Mouse (Mus musculus): ENCODE results near the gene Elane. TPM values are rescaled to one million over a fixed set of nuclear protein-coding genes. Genes with fewer than 3 reads are reported as not detected.
"Not testable (repeated sequence)": the region's sequence is repeated elsewhere in the genome, so short reads cannot be mapped to it uniquely, and the experiment has no call there.

Gene Elane
- polyA plus RNA-seq, 1 experiment from 2014 or later, result 11.1 TPM

DNA sequence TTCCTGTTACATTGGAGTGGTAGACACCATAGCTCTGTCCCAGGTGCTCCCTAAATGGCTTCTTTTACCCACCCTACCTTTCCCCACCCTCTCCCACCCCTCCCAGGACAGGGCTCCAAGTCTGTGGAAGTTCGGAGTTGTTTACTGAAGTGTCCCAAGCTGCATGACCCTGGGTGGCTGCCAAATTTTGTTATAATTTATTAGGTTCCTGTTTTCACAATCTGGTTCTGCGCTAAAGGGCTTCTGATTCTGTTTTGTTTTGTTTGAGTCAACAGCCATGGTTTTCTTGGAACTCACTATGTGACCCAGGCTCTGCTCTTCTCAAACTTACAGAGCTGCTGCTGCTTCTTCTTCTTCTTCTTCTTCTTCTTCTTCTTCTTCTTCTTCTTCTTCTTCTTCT, 3.3 kb downstream of the Elane start:
- H3K4me1 ChIP-seq, result no peaks in the 10 kb centered on the region
- H3K4me2 ChIP-seq, result no peak overlapping the region
- 0 out of 2 replicates have a peak, but pooled peaks cover 4% of the 10 kb centered on the region for H3K27me3 ChIP-seq (replicated peaks)
- ATAC-seq (ENCODE audit: insufficient read depth, low FRiP score, low read depth), result no peak
- H3K9ac ChIP-seq, result no peak overlapping the region
- 43% methylated on average over 2 of the region's 2 CpGs for WGBS
- H3K36me3 ChIP-seq, result 0 out of 2 replicates have a peak, but pooled peaks cover 4% of the 10 kb centered on the region
- H3K9me3 ChIP-seq, result no peaks in the 10 kb centered on the region
- H3K27ac ChIP-seq, result no peak overlapping the region
- no peak overlapping the region for H3K4me3 ChIP-seq (replicated peaks)

DNA sequence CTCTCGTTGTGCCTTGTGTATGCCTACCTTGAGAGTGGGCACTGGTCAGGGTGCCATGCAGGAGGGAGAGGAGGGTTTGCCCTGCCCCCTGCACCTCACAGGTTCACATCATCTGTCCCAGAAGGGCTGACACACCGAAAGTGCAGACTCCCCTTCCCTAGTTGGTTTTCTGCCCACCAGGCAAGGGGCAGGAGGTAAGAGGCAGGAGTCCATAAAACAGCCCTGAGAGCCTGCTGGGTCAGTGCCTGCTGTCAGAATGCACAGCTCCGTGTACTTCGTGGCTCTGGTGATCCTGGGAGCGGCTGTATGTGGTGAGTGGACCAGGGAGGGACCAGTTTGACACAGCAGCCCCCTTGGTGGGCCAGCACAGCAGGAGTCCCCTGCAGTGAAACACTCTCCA, 4.6 kb downstream of the Elane start, which contains the start of gene Cfd:
Cfd (plus strand) TSS at position 184 of the 400 bp plus-strand sequence.
- H3K27me3 ChIP-seq (replicated peaks), result 0 out of 2 replicates have a peak, but pooled peaks cover 4% of the 10 kb centered on the region
- 0 out of 2 replicates have a peak, but pooled peaks cover 7% of the 10 kb centered on the region for H3K36me3 ChIP-seq
- H3K9ac ChIP-seq, result no peak within 1 kb of the TSS
- no peak for ATAC-seq (ENCODE audit: insufficient read depth, low FRiP score, low read depth)
- no peak within 1 kb of the TSS for H3K4me3 ChIP-seq (replicated peaks)
- H3K9me3 ChIP-seq, result no peaks in the 10 kb centered on the region
- WGBS, result 31% methylated on average over 5 of the region's 5 CpGs
- H3K4me1 ChIP-seq, result no peaks in the 10 kb centered on the region
- no peak within 1 kb of the TSS for H3K27ac ChIP-seq
- H3K4me2 ChIP-seq, result no peak within 1 kb of the TSS

DNA sequence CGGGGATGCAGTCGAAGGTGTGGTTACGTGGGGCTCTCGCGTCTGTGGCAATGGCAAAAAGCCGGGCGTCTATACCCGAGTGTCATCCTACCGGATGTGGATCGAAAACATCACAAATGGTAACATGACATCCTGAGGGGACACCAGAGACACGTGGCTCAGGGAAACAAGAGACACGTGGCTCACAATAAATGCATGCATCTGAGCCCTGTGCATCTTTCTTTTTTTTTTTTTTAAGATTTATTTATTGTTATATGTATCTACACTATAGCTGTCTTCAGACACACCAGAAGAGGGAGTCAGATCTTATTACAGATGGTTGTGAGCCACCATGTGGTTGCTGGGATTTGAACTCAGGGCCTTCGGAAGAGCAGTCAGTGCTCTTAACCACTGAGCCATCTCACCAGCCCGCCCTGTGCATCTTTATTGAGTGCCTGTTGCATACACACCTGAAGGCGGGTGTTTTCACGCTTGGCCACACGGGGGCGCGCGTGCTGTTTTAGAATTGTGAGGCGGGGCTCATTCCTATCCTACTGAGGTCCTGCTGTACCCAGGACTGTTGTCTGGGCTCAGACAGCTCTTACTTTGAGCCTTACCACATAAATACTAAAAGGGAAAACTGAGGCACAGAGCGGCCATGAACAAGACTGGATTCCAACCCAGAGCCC, 6.5 kb downstream of the Elane start:
- H3K27ac ChIP-seq; ATAC-seq (ENCODE audit: insufficient read depth, low FRiP score, low read depth); H3K4me1 ChIP-seq; H3K27me3 ChIP-seq (replicated peaks); H3K4me3 ChIP-seq (replicated peaks); H3K9ac ChIP-seq; H3K4me2 ChIP-seq; H3K9me3 ChIP-seq: not testable (repeated sequence)
- 0 out of 2 replicates have a peak, but pooled peaks cover 19% of the 10 kb centered on the region for H3K36me3 ChIP-seq
- 42% methylated on average over 22 of the region's 22 CpGs for WGBS

DNA sequence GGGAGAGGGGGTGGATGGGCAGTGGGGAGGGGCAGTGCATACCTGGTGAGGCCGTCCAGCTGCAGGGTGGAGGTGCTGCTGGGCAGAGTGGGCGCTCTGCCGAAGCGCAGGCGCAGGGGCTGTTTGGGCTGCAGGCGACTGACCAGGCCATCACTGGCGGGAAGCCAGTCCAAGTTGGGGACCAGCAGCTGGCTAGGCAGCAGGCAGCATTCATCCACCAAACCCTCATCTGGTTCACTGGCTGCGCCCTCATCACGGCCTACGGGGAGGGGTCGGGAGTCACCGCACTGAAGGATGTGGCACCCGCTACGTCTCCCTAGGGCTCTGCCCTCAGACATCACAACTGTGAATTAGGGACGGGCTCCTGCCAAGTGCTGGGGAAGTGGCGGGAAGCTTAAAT, 10.3 kb downstream of the Elane start:
- 88% methylated on average over 16 of the region's 16 CpGs for WGBS
- H3K4me2 ChIP-seq, result no peak overlapping the region
- no peak overlapping the region for H3K9ac ChIP-seq
- no peak overlapping the region for H3K27ac ChIP-seq
- ATAC-seq (ENCODE audit: insufficient read depth, low FRiP score, low read depth), result no peak
- peaks cover 34% of the 10 kb centered on the region; the same call in 1 of the 2 replicates for H3K36me3 ChIP-seq
- H3K4me3 ChIP-seq (replicated peaks), result no peak overlapping the region
- H3K4me1 ChIP-seq, result 0 out of 2 replicates have a peak, but pooled peaks cover 8% of the 10 kb centered on the region
- no peaks in the 10 kb centered on the region for H3K9me3 ChIP-seq
- H3K27me3 ChIP-seq (replicated peaks), result no peaks in the 10 kb centered on the region

DNA sequence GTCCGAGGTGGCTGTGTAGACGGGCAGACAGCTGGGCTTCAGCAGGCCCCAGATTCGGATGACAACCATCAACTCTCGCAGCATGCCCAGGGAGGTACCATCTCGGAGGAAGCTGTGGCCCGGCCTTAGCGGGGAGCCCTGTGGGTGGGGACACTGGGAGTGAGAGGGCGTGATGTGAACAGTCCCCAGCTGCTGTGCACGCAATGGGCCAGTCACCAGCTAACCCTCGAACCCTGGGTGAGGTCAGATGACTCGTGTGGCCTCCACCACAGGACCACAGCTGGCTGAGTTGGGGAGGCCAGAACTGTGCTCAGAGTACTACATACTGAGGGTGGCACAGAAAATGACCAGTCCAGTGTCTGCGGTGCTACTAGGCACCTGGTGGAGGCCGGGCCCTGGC, 10.8 kb downstream of the Elane start:
- Histone ChIP-seq H3K9me3 (no peaks in the 10 kb centered on the region), H3K4me1 (0 out of 2 replicates have a peak, but pooled peaks cover 8% of the 10 kb centered on the region), H3K27me3 (replicated peaks) (no peaks in the 10 kb centered on the region), H3K27ac (no peak overlapping the region), H3K4me2 (no peak overlapping the region), H3K9ac (no peak overlapping the region), H3K36me3 (peaks cover 38% of the 10 kb centered on the region), H3K4me3 (replicated peaks) (no peak overlapping the region)
- WGBS, result 84% methylated on average over 13 of the region's 13 CpGs
- ATAC-seq (ENCODE audit: insufficient read depth, low FRiP score, low read depth), result no peak

DNA sequence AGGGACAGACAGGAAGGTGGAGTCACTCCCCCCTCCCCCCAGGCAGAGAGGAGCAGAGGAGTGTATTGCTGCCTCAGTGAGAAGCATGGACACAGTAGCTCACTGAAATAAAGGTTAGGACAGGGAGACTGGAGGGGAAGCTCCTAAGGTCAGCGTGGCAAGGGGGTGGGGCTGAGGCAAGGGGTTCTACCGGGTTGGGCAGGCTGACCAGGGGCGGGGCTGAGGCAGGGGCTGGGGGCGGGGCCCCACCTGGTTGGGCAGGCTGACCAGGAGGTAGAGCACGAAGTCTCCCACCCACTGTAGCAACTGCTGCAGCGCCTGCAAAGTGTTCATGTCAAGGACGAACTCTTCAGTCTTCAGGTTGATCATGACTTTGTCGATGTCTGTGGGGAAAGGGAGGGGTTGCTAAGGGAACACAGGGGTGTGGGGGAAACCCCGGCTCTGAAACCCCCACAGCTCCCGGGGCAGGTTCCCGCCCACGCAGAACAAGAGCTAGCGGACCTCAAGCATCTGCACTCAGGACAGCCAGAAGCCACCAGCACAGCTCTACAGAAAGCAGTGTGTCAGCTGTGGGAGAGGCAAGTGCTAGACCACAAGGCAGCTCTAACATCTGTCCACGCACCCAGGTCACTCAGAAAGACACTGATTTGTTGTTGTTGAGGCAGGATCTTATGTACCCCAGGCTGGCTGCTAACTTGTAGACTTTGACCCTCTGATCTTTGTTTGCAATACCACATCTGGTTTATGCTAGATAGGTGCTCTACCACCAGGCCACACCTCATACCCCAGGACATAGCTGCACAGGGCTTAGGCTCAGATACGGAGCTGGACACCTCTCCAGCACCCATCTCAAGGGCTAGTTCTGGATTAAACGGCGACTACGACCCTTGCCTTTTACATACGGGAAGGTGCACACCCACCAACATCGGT, 11.5 kb downstream of the Elane start:
- ATAC-seq (ENCODE audit: insufficient read depth, low FRiP score, low read depth), result peak; percentile 48; the same call in 1 of the 2 replicates
- H3K27me3 ChIP-seq (replicated peaks), result no peaks in the 10 kb centered on the region
- no peak overlapping the region for H3K4me3 ChIP-seq (replicated peaks)
- peaks cover 44% of the 10 kb centered on the region for H3K36me3 ChIP-seq
- WGBS, result 49% methylated on average over 20 of the region's 20 CpGs
- 0 out of 2 replicates have a peak, but pooled peaks cover 8% of the 10 kb centered on the region for H3K4me1 ChIP-seq
- no peak overlapping the region for H3K4me2 ChIP-seq
- H3K27ac ChIP-seq, result no peak overlapping the region
- no peak overlapping the region for H3K9ac ChIP-seq
- no peaks in the 10 kb centered on the region for H3K9me3 ChIP-seq

DNA sequence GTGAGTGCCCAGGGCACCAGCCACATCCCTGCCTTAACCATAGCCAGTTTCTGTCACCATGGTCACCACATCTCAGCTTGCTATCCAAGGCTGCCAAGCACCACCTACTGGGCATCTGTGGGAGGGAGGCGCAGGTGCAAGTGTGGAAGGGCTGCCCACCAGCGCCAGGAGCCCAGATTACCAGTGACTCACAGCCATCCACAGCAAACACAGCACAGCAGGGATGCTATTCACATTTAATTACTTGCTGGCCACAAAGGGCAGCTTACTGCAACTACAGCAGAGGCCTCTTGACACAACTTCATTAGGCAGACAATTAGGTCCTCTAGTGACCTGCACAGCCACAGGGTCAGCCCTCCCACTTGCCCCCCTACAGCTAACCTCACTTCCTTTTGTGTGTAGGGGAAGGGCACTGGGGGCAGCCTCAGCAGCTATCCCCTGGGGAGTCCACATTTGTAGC, 14.9 kb downstream of the Elane start:
- WGBS, result 55% methylated on average over 2 of the region's 2 CpGs
- Histone ChIP-seq H3K4me3 (replicated peaks) (no peak overlapping the region), H3K4me1 (0 out of 2 replicates have a peak, but pooled peaks cover 8% of the 10 kb centered on the region), H3K9ac (no peak overlapping the region), H3K9me3 (no peaks in the 10 kb centered on the region), H3K4me2 (no peak overlapping the region), H3K27ac (no peak overlapping the region), H3K36me3 (peaks cover 50% of the 10 kb centered on the region), H3K27me3 (replicated peaks) (no peaks in the 10 kb centered on the region)
- ATAC-seq (ENCODE audit: insufficient read depth, low FRiP score, low read depth), result no peak

DNA sequence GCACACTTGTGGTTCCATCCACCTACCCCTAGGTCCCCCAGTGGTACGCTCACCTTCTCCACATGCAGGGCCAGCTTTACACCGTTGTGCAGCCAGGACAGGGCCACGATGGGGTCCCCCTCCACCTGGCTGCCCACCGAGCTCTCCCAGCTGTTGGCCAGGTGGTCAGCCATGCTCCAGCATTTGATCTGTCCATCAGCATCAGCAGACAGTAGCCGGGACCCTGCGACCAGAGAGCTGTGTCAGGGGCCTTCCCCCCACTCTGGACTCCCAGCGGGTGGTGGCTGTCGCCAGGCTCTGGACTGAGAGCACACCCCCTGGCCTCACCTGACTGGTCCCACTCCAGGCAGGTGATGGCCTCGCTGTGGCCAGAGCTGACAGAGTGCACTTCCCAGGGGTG, 20.7 kb downstream of the Elane start:
- Histone ChIP-seq H3K36me3 (peaks cover 43% of the 10 kb centered on the region), H3K4me3 (replicated peaks) (no peak overlapping the region), H3K9me3 (no peaks in the 10 kb centered on the region), H3K4me2 (no peak overlapping the region), H3K9ac (no peak overlapping the region), H3K27ac (no peak overlapping the region), H3K4me1 (peaks cover 9% of the 10 kb centered on the region), H3K27me3 (replicated peaks) (no peaks in the 10 kb centered on the region)
- 89% methylated on average over 9 of the region's 9 CpGs for WGBS
- ATAC-seq (ENCODE audit: insufficient read depth, low FRiP score, low read depth), result no peak

DNA sequence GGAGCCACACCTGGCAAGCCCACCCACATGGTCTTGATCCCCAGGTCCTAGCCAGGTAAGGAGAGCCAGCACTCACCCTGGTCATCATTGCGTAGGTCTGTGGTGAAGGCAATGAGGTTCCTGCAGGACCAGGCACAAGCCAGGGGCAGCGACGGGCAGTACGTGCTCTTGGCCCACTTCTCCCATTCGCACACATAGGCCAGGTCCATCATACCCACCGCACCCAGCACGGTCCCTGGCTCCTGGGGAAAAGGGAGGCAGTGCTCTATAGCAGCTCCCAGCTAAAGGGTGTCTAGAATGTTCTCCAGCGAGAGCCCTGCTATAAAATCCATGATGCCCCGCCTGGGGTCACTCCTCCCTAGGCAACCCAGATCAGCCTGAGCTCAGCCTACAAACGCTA, 21.4 kb downstream of the Elane start:
- 90% methylated on average over 10 of the region's 10 CpGs for WGBS
- Histone ChIP-seq H3K36me3 (peaks cover 41% of the 10 kb centered on the region), H3K9me3 (no peaks in the 10 kb centered on the region), H3K27me3 (replicated peaks) (no peaks in the 10 kb centered on the region), H3K27ac (no peak overlapping the region), H3K9ac (no peak overlapping the region), H3K4me1 (peaks cover 9% of the 10 kb centered on the region), H3K4me2 (no peak overlapping the region), H3K4me3 (replicated peaks) (no peak overlapping the region)
- ATAC-seq (ENCODE audit: insufficient read depth, low FRiP score, low read depth), result no peak

DNA sequence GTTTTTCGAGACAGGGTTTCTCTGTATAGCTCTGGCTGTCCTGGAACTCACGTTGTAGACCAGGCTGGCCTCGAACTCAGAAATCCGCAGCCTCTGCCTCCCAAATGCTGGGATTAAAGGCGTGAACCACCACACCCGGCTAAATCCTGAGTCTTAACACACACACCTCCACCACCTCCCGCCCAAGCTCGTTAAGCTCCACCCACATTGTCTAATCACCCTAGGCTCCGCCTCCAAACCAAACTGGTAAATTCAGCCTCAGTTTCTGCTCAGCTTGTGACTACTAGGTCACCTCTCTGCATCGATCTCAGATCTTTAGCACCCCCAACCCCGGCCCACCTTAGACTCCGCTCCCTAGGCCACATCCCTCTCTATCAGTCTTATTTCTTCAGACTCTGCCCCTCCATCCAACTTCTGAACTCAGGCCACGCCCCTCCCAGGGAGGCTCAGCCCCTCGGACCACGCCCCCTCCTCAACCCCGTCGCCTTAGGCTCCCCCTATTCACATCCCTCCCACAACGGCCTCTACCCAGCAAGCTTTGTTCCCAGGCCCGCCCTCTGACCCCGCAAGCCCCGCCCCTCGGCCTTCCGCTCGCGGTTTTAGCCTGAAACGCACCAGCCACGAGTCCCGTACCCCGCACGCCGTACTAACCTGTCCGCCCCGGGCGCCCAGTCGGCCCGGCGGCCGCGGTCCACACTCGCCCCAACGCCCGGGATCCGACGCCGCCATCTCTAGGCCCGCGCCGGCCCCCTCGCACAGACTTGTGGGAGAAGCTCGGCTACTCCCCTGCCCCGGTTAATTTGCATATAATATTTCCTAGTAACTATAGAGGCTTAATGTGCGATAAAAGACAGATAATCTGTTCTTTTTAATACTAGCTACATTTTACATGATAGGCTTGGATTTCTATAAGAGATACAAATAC, 22.4 kb downstream of the Elane start, which contains the start of gene Med16:
Med16 (minus strand) TSS at position 757 of the 925 bp plus-strand sequence.
- Histone ChIP-seq H3K36me3 (peaks cover 45% of the 10 kb centered on the region), H3K9ac (peak within 1 kb of the TSS; percentile 98), H3K27ac (peak within 1 kb of the TSS; percentile 97), H3K4me1 (peaks cover 9% of the 10 kb centered on the region), H3K4me3 (replicated peaks) (peak within 1 kb of the TSS; percentile 71), H3K4me2 (peak within 1 kb of the TSS; percentile 54), H3K27me3 (replicated peaks) (no peaks in the 10 kb centered on the region), H3K9me3 (no peaks in the 10 kb centered on the region)
- peak; percentile 95 for ATAC-seq (ENCODE audit: insufficient read depth, low FRiP score, low read depth)
- 2% methylated on average over 52 of the region's 52 CpGs for WGBS
